Mouse (Mus musculus): ENCODE results near the gene Gpatch3.

DNA sequence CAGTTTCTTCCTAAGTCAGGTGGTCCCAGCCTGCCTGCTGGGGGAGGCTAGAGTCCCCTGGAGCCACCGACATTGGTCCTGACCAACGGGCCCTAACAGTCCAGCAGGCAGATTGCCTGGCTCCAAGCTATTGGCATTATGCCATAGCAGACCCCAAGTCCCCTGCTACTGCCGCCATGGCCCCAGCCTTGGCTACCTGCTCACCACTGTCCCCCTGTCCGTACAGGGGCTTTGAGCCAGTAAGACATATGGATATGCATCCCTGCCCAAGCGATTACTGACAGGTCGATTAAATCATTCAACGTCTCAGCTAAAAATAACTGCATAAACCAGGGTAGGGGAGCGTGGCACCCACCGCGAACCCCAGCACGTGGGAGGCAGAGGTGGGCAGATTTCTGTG lies 43.4 kb downstream of the Gpatch3 start:
- TF ChIP-seq CTCF (IDR thresholded peaks at IDR 0.05; ENCODE audit: low read depth) (no peak), EP300 (optimal IDR thresholded peaks at IDR 0.05) (no peak)

Measured in stomach, postnatal 0 days (tissue).